Mouse (Mus musculus) stomach, postnatal 0 days (tissue): ENCODE data around the gene Gm20425.

Source experiments
- CTCF ChIP-seq: IDR thresholded peaks from 2 replicates; pipeline ENCODE4 v1.5.1; 2016; ENCODE audit warnings: antibody characterized with exemption, low read depth, mild to moderate bottlenecking, moderate library complexity
- EP300 ChIP-seq: optimal IDR thresholded peaks from 2 replicates; pipeline ENCODE3; 2016; ENCODE audit warnings: antibody characterized with exemption

DNA sequence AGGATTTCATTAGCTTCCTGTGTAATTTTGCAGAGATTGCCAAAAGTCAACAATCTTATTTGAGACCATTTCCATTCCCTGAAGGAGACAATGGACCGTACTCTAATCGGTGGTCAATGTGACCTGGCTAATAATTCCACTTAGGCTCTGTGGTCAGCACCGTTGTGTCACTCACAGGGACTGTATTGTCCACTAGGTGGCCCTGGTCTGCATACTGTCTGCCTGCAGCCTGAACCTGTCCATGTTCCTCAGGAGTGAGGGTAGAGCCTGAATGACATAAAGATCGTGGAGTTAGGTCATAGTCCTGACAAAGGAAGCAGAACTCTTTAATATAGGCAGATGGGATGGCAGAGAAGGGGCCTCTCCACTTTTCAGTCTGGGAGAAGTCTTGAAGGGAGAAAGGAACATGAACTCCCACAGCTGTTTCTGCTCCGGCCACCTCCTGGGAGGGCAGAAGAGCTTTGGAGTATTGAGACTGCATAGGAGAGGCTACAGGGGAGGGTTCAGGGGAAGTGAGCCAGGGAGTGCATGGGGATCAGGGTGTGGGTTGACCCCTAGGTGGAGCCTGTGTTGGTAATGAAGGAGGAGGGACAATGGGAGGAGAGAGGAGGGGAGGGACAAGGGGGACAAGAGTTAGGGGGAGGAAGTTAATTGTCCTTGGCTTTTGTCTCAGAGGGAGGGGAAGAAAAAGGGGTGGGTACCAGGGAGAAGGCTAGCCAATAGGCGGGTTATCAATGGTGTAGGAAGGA, 55.2 kb downstream of the Gm20425 start:
- TF ChIP-seq CTCF (peak; percentile 74), EP300 (no peak)
